Mouse (Mus musculus) ovary, postnatal 10 days (tissue): ENCODE results near the gene Neurod6.
"Not testable (repeated sequence)": the region's sequence is repeated elsewhere in the genome, so short reads cannot be mapped to it uniquely, and the experiment has no call there.

Experiments
- DNase-seq: peaks from one replicate; pipeline ENCODE4 v3.0.0; 2022; ENCODE audit warnings: low spot score

The Neurod6 gene

DNA sequence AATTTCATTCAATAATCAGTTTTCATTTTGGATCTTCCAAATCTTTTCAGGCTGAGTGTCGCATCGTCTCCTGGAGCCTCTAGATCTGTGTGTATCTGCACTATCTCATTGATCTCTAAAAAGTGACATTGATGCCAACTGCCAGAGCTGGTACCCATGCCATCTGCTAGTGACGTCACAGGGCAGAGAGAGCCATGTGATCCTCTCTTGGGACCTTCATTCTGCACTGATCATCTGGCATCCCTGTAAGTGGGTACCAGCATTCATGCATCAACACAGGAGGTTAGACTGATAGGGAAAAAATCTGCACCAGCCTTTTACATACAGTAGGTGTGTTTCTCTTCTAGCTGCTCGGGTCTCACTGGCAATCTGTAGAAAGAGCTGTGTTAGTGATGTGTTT is at the start of gene Neurod6:
TSS of gene Neurod6 (minus strand) at position 290 of the 400 bp plus-strand sequence.
- no peak for DNase-seq

DNA sequence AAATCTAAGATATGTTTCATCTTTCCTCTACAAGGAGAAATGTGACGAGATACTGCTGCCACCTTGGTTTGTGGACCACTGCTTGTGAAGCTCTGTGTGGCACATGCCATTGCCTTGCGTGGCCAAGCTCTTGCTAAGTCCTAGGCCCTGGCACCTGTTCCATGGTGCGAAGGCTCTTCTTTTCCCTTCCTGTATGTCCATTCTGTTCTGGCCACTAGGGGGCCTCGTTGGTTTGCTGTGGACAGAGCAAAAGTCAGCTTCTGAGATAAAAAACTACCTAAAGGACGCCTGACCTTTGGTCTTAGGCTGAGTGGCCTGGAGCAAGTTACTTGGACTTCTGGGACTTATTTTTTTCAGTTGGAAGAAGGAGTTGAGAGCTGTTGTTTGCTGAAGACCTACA is 36.1 kb upstream of the Neurod6 start:
- peak; percentile 9 for DNase-seq

DNA sequence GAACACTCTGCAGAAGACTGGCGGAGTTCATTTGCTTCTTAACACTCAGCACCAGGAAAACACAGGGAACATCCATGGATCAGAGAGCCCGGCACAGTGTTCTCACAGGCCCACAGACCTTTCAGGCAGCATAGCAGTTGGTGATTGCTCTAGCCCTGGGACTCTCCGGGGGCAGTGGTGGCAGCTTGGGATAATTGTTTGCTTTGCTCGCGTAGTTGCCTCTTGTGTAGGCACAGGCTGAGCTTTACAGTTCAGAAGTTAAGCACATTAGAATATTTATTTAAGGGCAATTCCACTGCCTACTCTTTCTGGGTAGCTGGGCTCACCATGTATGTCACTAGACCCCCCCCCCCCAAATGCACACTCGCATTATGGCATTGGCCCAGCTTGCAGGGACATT is 34.4 kb upstream of the Neurod6 start:
- DNase-seq = no peak

DNA sequence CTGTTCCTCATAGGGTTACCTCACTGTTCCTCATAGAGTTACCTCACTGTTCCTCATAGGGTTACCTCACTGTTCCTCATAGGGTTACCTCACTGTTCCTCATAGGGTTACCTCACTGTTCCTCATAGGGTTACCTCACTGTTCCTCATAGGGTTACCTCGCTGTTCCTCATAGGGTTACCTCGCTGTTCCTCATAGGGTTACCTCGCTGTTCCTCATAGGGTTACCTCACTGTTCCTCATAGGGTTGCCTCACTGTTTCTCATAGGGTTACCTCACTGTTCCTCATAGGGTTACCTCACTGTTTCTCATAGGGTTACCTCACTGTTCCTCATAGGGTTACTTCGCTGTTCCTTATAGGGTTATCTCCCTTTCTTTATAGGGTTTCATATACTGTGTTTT is 29.9 kb upstream of the Neurod6 start:
- not testable (repeated sequence) for DNase-seq

DNA sequence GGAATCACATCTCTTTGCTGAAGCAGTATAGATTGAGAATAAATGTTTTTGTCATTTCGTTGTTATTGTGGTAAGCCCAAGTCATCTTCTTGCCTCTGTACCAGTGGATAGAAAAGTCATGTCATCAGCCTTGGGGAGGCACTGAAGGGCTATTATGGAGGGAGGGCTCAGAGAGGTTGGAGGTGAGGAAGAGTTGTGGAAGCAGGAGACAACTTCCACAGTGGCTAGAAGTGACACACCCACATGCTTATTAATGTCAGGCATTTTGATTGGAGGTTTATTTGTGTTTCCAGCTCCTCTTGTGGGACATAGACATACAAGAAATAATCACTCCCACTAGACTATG is 23.7 kb upstream of the Neurod6 start:
- no peak for DNase-seq

DNA sequence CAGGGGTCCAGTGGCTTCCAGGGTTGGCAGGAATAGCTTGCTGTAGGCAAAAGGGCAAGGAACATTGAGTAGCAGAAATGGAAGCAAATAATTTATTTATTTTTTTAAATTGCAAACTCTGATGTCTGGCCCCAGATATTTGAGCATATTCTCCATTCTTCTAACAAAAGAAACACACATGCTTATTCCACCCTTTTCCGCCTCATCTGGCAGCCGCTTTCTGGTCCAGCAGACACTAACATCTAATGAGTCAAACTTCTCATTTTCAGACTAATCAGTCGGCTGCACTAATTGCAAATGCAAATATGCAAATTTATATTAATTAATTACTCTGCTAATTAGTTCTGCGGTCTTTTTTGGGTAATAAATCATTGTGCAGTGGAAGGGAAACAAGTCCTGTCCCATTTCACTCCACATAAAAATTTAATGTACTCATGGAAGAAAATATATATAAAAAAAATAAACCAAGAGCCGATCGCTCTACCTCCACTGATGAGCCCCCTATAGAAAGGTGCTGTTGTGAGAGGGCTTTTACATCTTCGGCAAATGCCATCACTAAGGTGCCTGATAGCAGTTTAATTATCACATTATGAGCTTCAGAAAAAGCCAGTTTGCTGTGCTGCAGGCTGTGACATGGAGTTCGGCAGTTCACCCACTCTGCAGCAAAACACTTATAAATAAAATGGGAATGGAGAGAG is 23.1 kb upstream of the Neurod6 start:
- DNase-seq = no peak

DNA sequence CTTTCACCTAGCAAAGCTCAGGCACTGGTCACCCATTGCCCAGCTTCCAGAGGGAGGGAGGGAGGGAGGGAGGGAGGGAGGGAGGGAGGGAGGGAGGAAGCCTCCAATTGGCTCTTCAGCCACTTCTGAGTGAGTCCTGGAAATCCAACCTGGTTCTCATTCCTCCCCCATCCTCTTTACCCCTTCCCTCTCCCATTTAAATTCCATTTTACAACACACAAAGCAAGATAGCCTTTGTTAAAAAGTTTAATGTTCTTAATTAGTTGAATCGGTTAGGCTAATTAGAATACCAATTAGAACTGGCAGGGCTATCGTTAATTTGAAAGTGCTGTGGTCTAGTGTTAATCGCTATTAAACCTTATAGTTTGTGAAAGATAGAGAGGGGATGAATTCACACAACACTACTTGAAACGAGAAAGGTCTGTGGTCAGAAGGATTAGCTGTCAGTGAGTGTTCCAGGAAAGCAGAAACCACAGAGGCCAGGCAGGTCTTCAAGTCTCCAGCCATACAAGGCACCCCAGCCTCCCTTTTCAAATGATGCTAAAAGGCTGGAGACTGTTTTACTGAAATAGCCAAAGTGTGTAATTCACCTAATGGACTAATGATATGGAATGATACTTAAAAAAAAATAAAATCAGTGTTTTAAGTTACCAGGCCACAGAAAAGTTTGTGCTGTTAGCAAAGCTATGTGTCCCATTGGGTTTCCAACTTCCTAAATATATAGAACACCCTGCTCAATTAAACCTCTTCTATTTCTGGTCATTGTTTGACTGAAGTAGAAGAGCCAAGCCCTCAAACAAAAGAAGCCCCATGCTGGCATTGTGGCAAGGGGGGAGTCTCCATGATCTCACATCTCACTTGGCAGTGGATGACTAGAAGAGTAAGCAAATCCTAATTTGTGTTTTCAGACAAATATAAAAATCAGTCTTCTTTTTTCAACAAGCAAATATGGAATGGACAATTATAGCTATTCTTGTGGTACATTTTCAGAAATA is 19.6 kb upstream of the Neurod6 start:
- DNase-seq = no peak

DNA sequence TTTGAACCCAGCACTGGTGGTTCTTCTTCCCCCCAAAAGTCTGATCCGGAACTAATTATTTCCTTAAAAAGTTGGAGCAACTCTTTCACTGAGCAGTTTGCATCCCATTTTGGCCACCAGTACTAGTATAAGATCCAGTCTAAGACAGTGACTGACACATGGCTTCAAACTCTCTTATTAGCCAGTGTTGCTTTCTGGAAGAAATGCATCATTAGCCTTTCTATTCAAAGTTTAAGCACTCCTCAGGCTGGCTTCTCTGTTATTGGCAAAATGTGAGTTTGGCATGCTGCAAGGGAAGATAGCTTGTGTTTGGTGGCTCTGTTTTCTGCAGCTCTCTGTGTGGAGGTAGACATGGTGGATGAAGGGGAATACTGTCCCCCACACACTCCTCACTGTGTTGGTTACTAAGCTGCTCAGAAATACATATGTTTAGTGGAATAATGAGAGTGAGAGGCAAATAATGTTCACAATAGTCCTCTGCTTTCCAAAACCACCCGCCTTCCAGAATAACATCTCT is 9.0 kb upstream of the Neurod6 start:
- no peak for DNase-seq

DNA sequence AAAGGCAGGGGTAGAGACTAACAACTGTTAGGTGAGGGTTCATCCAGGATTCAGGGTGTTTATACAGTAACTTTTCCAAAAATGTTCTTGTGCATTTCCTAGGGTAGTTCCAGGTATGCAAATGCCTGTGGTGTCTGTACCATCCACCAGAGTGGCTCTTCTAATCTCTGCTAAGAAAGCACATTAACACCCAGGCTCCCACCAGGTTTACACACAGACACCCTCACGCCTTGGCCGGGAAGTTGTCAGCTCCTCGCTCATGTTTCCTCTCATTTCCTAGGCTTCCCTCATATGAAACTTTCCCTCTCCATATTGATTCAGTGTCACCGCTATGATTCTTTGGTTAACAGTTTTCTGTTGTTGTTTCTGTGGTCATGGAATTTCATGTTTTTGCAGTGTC is 2.4 kb upstream of the Neurod6 start:
- no peak for DNase-seq

DNA sequence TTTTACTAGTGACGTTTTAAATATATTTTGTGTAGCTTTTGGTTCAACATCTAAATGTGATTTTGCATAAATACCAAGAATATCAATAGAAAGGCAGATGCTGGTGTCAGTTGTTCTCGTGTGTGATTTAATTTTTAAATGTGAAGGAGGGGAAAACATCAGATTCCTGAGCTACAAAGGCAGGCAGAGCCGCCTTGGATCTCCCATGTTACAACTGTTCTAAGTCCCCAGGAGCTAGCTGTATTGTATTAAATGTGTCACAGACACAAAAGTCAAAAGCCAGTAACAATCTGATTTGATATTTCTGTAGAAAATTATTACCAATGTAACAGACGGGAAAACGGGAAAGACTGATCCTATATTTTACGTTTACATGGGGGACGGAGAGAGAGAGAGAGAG is 1.8 kb upstream of the Neurod6 start:
- no peak for DNase-seq

DNA sequence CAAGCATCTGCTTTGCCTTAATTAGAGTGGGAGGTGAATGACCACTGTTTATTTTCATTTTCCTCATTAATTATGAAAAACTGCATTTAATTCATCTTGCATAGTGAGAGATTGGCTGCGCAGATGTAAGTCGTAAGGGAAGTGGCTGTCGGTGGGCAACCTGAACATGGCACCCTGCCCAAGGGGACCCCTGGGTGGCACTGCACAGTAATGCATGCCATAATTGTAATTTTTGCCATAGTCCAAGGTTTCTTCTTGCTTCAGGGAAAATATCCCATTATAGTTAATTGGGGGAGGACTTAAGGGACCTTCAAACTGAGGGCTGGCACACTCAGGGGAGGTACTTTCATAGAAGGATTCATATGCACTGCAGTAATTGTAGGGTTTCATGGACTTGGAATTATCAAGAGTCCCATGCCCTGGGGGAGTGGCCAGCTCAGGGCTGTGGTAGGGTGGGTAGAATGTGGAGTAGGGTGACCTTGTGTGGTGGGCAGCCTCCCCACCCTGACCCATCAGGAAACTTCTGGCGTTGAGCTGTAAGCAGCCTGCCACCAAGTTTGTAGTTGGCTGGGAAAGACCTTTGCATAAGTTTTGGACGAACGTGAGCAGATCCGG is 2.4 kb downstream of the Neurod6 start:
- no peak for DNase-seq

DNA sequence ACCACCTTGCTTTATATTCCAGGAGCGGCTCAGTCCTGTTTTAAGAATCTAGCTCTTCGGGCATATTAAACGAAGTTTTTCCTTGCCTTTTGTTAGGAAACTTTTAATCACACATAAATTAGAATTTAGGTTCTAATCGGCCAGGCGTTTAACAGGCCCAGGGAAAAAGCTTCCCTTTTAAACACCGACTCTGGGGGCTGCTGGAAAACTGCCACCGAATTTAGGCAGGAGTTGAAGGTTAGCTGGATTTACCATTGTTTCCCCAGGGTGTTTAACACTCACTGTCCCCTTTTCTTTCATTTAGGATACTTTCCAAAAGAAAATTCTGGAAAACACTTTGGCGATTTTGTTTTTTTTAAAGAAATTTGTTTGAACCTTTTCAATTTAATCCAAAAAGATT is 3.7 kb downstream of the Neurod6 start:
- no peak for DNase-seq

DNA sequence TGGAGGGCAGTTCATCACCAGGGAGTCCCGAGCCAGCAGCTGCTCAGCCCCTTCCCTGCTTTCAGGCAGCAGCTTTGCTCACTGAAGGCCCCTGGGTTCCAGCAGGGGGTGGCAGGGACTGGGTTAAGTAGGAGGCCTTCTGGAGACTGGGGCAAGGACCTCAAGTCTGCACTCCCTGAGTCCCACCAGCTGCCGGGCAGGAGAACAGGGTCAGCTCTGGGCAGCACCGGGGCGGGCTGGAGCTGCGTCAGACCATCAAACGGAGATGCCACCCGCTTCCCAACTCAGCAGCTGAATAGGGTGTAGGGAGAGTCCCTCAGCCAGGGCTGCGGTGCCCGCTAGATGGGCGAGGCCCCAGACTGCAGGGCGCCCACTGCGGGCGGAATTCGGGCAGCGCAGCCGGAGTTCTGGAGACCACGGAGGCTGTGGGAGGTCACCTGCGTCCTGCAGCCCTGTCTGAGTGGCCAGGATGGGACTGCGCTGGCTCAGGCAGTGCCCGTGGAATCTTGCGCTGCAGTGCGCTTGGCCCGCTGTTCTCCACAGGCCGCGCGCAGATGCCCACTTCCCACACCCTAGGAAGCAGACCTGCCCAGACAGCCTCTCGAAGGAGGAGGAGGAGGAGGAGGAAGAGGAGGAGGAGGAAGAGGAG is 4.3 kb downstream of the Neurod6 start:
- no peak for DNase-seq

DNA sequence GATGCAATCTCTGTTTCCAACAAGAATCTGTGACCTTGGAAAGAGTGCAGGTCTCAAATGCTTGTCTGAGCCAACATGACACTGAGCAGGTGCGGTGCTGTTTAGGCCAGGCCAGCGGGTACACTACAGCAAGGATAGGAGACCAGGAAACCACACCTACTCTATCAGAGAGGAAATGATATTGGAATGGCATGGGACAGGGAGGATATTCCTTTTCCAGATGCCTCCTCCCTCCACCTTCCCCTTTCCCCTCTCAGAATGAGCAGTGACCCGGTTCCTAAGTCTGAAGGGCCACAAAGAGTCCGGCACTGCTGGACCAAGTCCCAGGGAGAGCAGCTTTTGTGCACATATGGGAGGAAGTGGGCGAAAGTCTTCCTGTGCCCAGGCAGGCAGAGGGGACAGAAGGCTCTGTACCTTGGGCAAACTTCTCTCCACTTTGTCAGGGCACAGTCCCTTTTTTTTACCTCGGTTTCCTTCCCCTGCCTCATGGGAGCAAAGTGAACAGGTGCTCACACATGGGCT is 4.9 kb downstream of the Neurod6 start:
- DNase-seq = no peak

DNA sequence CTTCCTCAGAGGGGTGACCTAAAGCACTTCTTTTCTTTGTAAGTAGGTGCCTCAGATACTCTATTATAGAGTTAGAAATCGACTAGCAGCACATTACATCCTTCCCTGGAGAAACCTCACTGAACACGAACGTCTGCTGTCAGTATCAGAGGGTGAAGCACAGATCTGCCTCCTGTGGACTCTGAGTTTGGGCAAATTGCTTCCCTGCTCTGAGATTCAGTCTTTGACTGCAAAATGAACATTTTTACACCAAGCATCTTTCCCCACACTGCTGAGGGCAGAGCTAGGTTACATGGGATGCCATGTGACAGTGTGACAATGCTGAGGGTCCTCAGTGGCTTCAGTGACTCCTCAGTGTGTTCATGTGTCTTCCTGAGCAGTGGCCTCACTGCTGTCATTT is 13.3 kb downstream of the Neurod6 start:
- DNase-seq = no peak

DNA sequence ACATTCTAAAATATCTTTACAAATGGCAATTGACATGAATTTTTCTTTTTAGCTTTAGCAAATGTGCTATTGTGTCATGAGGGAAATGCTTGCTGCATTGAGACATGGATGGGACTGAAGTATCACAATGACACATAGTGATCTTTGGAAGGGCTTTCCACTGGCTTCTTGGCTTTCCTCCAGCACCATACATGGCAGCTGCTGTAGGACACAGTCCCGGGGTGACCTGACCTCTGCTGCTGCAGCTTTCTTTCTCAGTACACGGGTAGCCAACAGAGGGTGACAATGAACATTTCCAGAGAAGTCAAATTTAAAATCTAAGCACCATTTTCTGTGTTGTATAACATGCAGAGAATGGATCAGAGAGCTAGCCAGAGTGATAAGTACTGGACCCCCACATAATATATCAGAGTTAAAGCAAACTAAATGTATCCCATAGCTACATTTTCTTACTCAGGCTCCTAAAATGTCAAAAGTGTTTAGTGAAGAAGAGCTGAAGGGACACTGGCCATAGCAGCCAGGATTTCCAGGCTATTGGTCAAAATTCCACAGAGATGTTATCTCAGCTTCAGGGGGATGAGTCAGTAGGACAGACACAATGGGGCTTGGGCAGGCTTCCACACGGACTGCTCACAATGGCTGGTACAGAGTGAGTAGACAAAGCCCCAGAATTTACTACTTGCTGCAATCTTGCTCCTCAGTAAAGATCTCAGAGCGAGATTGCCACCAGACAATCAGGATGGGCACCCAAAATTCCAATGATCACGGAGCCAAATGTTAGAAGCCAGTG is 19.7 kb downstream of the Neurod6 start:
- no peak for DNase-seq

DNA sequence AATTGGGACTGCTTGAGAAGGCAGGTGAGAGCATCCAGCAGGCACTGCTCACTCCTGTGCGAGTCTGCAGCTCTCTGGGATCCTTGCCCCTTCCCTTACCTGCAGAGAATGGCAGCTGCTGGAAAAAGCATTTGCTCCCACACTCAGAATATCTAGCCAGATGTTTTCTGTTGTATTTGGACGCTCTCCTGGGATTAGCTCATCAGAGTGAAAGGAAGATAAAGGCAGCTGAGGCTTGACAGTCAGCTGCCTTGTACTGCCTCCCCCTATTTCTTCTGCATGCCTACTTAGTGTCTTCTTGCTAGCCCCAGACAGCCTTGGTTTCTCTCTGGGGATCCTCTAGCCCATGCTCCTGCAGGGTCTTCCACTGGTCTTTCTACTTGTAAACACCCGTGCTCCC is 31.1 kb downstream of the Neurod6 start:
- no peak for DNase-seq

DNA sequence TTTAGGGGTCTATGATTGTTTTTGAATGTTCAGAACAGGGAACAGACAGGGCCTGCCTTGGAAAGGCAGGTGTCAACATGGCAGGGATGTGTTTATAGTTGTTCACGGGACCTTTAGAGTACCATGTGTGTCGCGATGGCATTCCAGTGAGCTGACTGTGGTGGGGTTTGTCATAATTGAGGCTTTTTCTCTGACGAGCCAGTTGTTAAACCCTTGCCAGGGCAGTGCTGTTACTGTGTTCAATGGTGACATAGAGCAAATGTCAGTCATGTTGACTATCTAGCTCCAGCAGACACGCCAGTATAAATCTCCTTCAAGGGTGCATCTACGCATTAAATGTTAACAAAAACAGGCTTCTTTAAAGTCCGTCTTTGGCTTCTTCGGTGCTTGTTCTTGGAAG is 31.5 kb downstream of the Neurod6 start:
- DNase-seq = no peak

DNA sequence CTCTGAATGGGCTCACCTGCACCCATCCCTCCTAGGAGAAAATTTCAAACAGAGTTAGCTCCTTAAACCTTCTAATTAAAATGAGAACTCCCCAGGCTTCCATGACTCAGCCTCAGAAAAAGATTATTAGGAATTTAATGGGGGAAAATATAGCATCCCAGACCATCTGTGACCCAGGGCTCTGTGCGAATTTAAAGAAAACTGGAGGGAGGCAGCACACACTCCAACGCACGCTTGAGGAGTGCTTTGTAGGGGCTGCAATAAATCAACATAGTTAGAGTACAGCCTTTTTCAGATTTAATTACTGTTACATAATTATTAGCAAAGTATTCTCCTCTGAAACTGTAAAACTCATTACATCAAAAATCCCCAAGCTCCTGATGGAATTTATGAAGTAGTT is 32.2 kb downstream of the Neurod6 start:
- no peak for DNase-seq

DNA sequence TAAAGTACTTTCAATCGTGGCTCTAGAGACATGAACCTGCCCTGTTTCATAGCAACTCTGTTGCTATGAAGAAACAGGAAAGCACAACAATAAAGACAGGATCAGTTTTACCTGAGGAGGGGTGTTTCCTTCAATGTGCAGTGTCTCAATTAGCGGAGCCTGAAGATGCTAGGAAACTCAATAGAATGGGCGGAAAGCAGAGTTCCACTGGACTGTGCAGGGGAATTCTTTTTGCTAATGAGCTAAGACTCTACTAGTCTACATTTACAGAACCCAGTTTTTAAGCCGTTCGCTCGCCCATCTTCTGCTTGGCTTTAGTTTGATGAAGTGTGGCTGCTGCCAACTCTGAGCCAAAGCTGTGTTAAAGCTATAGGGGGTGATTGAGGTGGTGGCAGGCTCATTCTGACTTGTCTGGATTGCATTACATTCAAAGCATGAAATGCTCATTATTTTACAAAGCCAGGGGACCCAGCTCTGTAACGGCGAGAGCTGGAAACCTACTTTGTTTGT is 33.2 kb downstream of the Neurod6 start:
- DNase-seq = no peak
